Mouse (Mus musculus): ENCODE data around the gene Peg10.

- no peak for TF ChIP-seq CTCF (IDR thresholded peaks at IDR 0.05; ENCODE audit: low read depth)
- no peak for TF ChIP-seq EP300 (IDR thresholded peaks at IDR 0.05; ENCODE audit: low read depth)
Measured at GRCm38 (mm10) chr6:4736372-4736771, 10.7 kb upstream of the Peg10 start.

Data from heart, postnatal 0 days (tissue).